Mouse (Mus musculus) heart, adult 11 months (tissue): ENCODE measurements at regions not wholly inside any gene's neighbourhood (a gene's known extent, or its start where the extent isn't known, plus 50 kb on each side); places are given as distances from the start of the nearest gene placed in this dataset.

Experiments used
- DNase-seq: peaks from one replicate; pipeline ENCODE4 v3.0.0; 2022

- DNase-seq: peak; percentile 50
Observed at GRCm38 (mm10) chr4:87718166-87718805, 314.9 kb downstream of the Mllt3 start.

- peak; percentile 34 for DNase-seq
Observed at GRCm38 (mm10) chr4:87715212-87715933, 317.8 kb downstream of the Mllt3 start.

- peak; percentile 79 for DNase-seq
Observed at GRCm38 (mm10) chr4:87712691-87713090, 320.5 kb downstream of the Mllt3 start.

GRCm38 (mm10) chr4:87712286-87712685 lies 320.9 kb downstream of the Mllt3 start:
- DNase-seq: peak; percentile 61

GRCm38 (mm10) chr4:87711185-87711827 lies 321.9 kb downstream of the Mllt3 start:
- DNase-seq: no peak

GRCm38 (mm10) chr4:87708981-87709645 lies 324.1 kb downstream of the Mllt3 start:
- DNase-seq: peak; percentile 55

- peak; percentile 55 for DNase-seq
Observed at GRCm38 (mm10) chr4:87707386-87707785, 325.8 kb downstream of the Mllt3 start.

GRCm38 (mm10) chr4:87702834-87703233 lies 330.3 kb downstream of the Mllt3 start:
- no peak for DNase-seq

- peak; percentile 74 for DNase-seq
Observed at GRCm38 (mm10) chr4:87702290-87702689, 330.9 kb downstream of the Mllt3 start.

- no peak for DNase-seq
Observed at GRCm38 (mm10) chr4:87701024-87701423, 332.1 kb downstream of the Mllt3 start.

- peak; percentile 19 for DNase-seq
Observed at GRCm38 (mm10) chr4:87700508-87700907, 332.7 kb downstream of the Mllt3 start.

- peak; percentile 62 for DNase-seq
Observed at GRCm38 (mm10) chr4:87699586-87699985, 333.6 kb downstream of the Mllt3 start.

- DNase-seq: peak; percentile 12
Observed at GRCm38 (mm10) chr4:87698750-87699149, 334.4 kb downstream of the Mllt3 start.

- DNase-seq: no peak
Observed at GRCm38 (mm10) chr4:87696921-87697320, 336.2 kb downstream of the Mllt3 start.

GRCm38 (mm10) chr4:87695811-87696210 lies 337.4 kb downstream of the Mllt3 start:
- no peak for DNase-seq

- DNase-seq: no peak
Observed at GRCm38 (mm10) chr4:87692741-87693140, 340.4 kb downstream of the Mllt3 start.

- no peak for DNase-seq
Observed at GRCm38 (mm10) chr4:87684952-87685351, 348.2 kb downstream of the Mllt3 start.

GRCm38 (mm10) chr4:87682783-87683182 lies 350.4 kb downstream of the Mllt3 start:
- no peak for DNase-seq

- DNase-seq: no peak
Observed at GRCm38 (mm10) chr4:87671101-87671500, 362.1 kb downstream of the Mllt3 start.

GRCm38 (mm10) chr4:87670167-87670566 lies 363.0 kb downstream of the Mllt3 start:
- no peak for DNase-seq

GRCm38 (mm10) chr4:87669480-87669879 lies 363.7 kb downstream of the Mllt3 start:
- DNase-seq: no peak

- DNase-seq: no peak
Observed at GRCm38 (mm10) chr4:87668314-87668713, 364.9 kb downstream of the Mllt3 start.

GRCm38 (mm10) chr4:87667556-87668154 lies 365.5 kb downstream of the Mllt3 start:
- no peak for DNase-seq
